Mouse (Mus musculus) bone marrow, adult 2 months (tissue): ENCODE measurements around the gene Ror1.

Source experiments
- CTCF ChIP-seq: fragments of 200-500 bp; IDR thresholded peaks from 2 replicates; pipeline ENCODE4 v1.5.1; 2011; ENCODE audit warnings: low read length, control low read depth; ENCODE audit not compliant: control insufficient read depth, insufficient read depth
- POLR2A ChIP-seq: fragments of 200-500 bp; IDR thresholded peaks from 2 replicates; pipeline ENCODE4 v1.6.1; 2011; ENCODE audit warnings: low read depth, mild to moderate bottlenecking, control low read depth, low read length, borderline replicate concordance; ENCODE audit not compliant: control insufficient read depth

GRCm38 (mm10) chr4:100211331-100211730, 115.7 kb downstream of the Ror1 start:
- TF ChIP-seq CTCF: no peak
- TF ChIP-seq POLR2A: no peak
